ENCODE assay signal across 22 mouse cellular contexts in genomic region chr5:29674305-29674704, GRCm38 (mm10).
DNase-seq lines count a peak whose midpoint lies in the region; ATAC-seq lines count a peak whose summit lies in the region.
"Had no signal": no experiment of that assay in that cellular context is flagged by ENCODE, and none has a peak within 500 bp of the region (broad histone marks: within the 10 kb centered on the region; RNA-seq: fewer than 3 reads in every experiment).

No protein-coding gene starts in this region.

- no peaks in the 10 kb centered on the region for H3K9me3 ChIP-seq in heart, embryonic 10.5 days
- no peaks in the 10 kb centered on the region for H3K9me3 ChIP-seq in heart, embryonic 12.5 days (replicated peaks)
- H3K9me3 ChIP-seq: G1E had no signal

- no peak overlapping the region for H3K27ac ChIP-seq in heart, embryonic 10.5 days
- no peak overlapping the region for H3K27ac ChIP-seq in heart, embryonic 12.5 days (ENCODE audit: poor library complexity, severe bottlenecking)

- peaks cover 63% of the 10 kb centered on the region for H3K36me3 ChIP-seq in heart, embryonic 10.5 days
- H3K36me3 ChIP-seq in heart, embryonic 12.5 days, result peaks cover 61% of the 10 kb centered on the region

- no peak overlapping the region for H3K4me3 ChIP-seq in heart, embryonic 10.5 days
- no peak overlapping the region for H3K4me3 ChIP-seq in heart, embryonic 12.5 days

- no peak for ATAC-seq in heart, embryonic 12.5 days (ENCODE audit: insufficient number of reproducible peaks, low FRiP score)
- ATAC-seq: activated CD4-positive, CD25-positive, alpha-beta regulatory T cell, adult 4 months; CD4-positive, CD25-positive, alpha-beta regulatory T cell, adult 4 months; Patski had no signal

- 91% methylated on average over 4 of the region's 4 CpGs for WGBS in heart, embryonic 10.5 days
- WGBS in heart, embryonic 12.5 days, result 95% methylated on average over 4 of the region's 4 CpGs

- no peaks in the 10 kb centered on the region for H3K4me1 ChIP-seq in heart, embryonic 10.5 days
- H3K4me1 ChIP-seq in heart, embryonic 12.5 days (replicated peaks), result no peaks in the 10 kb centered on the region

- no peak overlapping the region for H3K4me2 ChIP-seq in heart, embryonic 12.5 days

- H3K9ac ChIP-seq in heart, embryonic 12.5 days, result no peak overlapping the region

- intact Hi-C loops in heart, postnatal 10 days (cut with DNase I), result no loop called here

- H3K27me3 ChIP-seq in heart, embryonic 10.5 days (ENCODE audit: insufficient read depth, poor library complexity, severe bottlenecking), result no peaks in the 10 kb centered on the region
- no peaks in the 10 kb centered on the region for H3K27me3 ChIP-seq in heart, embryonic 12.5 days (replicated peaks)
- H3K27me3 ChIP-seq: CH12.LX, Patski had no signal

- DNase-seq in heart, adult 11 months, result peak; percentile 51
- no peak for DNase-seq in heart, postnatal 10 days
- DNase-seq in heart, embryonic 10.5 days (ENCODE audit: low spot score), result peak; percentile 58
- peak; percentile 20 for DNase-seq in R1 (ENCODE audit: low read depth, low spot score)
- no peak for DNase-seq in embryo, embryonic 10 days (ENCODE audit: low spot score)
- DNase-seq: adrenal gland, adult 2 months; adrenal gland, adult 8-10 months; adrenal gland, postnatal 10 days; adrenal gland, postnatal 14 days; adrenal gland, postnatal 25 days; adrenal gland, postnatal 36 days; B cell, adult 2 months; cerebellum, adult 11 months; cerebellum, adult 11-12 months; cerebellum, adult 18-20 months; cerebellum, adult 2 months had no signal

Comparison
In these comparisons a context has a peak if more than half of its experiments do, and no peak if none do; other contexts are left out.
1. DNase-seq: peak in heart, adult 11 months (single experiment), heart, embryonic 10.5 days (single experiment) and R1 (single experiment); none in heart, postnatal 10 days (0 of 2) and embryo, embryonic 10 days (single experiment).